Mouse (Mus musculus): Measurements from ENCODE around the gene Mdc1. TPM values are rescaled to one million over a fixed set of nuclear protein-coding genes. Genes with fewer than 3 reads are reported as not detected.
A peak's percentile ranks its signal among the peaks of the same experiment; 100 is the strongest.

The Mdc1 gene
- 12.1 and 16.1 TPM in 2 replicates for polyA plus RNA-seq (2012; rRNA removed)

GRCm38 (mm10) chr17:35841076-35841950 is at the start of gene Mdc1:
TSS of gene Mdc1 (plus strand) at chr17:35841515.
- peak within 1 kb of the TSS; percentile 60 for H3K27ac ChIP-seq (ENCODE audit: insufficient read depth, low read length)
- under 1% methylated on average over 59 of the region's 59 CpGs for WGBS
- DNase-seq = peak; percentile 99 to 100
- no peaks in the 10 kb centered on the region for H3K27me3 ChIP-seq (ENCODE audit: control insufficient read depth, insufficient read depth, low read length)
- peaks cover 3% of the 10 kb centered on the region; the same call in 1 of the 2 replicates for H3K4me1 ChIP-seq (ENCODE audit: control insufficient read depth, insufficient read depth, low read length)
- peak within 1 kb of the TSS; percentile 85 for H3K4me3 ChIP-seq (replicated peaks; ENCODE audit: insufficient read depth, low read depth, low read length)
- TF ChIP-seq POLR2A (IDR thresholded peaks at IDR 0.05; ENCODE audit: borderline replicate concordance, insufficient read depth, low read length) = peak; percentile 69; the same call in 1 of the 2 replicates
- no peak for TF ChIP-seq CTCF (IDR thresholded peaks at IDR 0.05; ENCODE audit: borderline replicate concordance, insufficient read depth, low read depth, low read length)

- Histone ChIP-seq H3K4me1 (ENCODE audit: control insufficient read depth, insufficient read depth, low read length) (no peaks in the 10 kb centered on the region), H3K4me3 (replicated peaks; ENCODE audit: insufficient read depth, low read depth, low read length) (no peak overlapping the region), H3K27ac (ENCODE audit: insufficient read depth, low read length) (no peak overlapping the region), H3K27me3 (ENCODE audit: control insufficient read depth, insufficient read depth, low read length) (no peaks in the 10 kb centered on the region)
- no peak for DNase-seq
- TF ChIP-seq CTCF (IDR thresholded peaks at IDR 0.05; ENCODE audit: borderline replicate concordance, insufficient read depth, low read depth, low read length) (no peak), POLR2A (IDR thresholded peaks at IDR 0.05; ENCODE audit: borderline replicate concordance, insufficient read depth, low read length) (no peak)
- WGBS = 92% methylated on average over 2 of the region's 2 CpGs
These were observed 48.5 kb upstream of the Mdc1 start for GRCm38 (mm10) chr17:35792837-35793236.

- 55% methylated on average over 2 of the region's 2 CpGs for WGBS
- no peaks in the 10 kb centered on the region for H3K4me1 ChIP-seq (ENCODE audit: control insufficient read depth, insufficient read depth, low read length)
- no peak overlapping the region for H3K27ac ChIP-seq (ENCODE audit: insufficient read depth, low read length)
- H3K27me3 ChIP-seq (ENCODE audit: control insufficient read depth, insufficient read depth, low read length) = no peaks in the 10 kb centered on the region
- DNase-seq = no peak
- no peak for TF ChIP-seq CTCF (IDR thresholded peaks at IDR 0.05; ENCODE audit: borderline replicate concordance, insufficient read depth, low read depth, low read length)
- no peak overlapping the region for H3K4me3 ChIP-seq (replicated peaks; ENCODE audit: insufficient read depth, low read depth, low read length)
These were observed 46.2 kb upstream of the Mdc1 start for GRCm38 (mm10) chr17:35795099-35795498.

- Histone ChIP-seq H3K27me3 (ENCODE audit: control insufficient read depth, insufficient read depth, low read length) (no peaks in the 10 kb centered on the region), H3K4me1 (ENCODE audit: control insufficient read depth, insufficient read depth, low read length) (no peaks in the 10 kb centered on the region), H3K27ac (ENCODE audit: insufficient read depth, low read length) (no peak overlapping the region), H3K4me3 (replicated peaks; ENCODE audit: insufficient read depth, low read depth, low read length) (no peak overlapping the region)
- WGBS = 81% methylated on average over 6 of the region's 6 CpGs
- no peak for DNase-seq
- TF ChIP-seq CTCF (IDR thresholded peaks at IDR 0.05; ENCODE audit: borderline replicate concordance, insufficient read depth, low read depth, low read length) (no peak), POLR2A (IDR thresholded peaks at IDR 0.05; ENCODE audit: borderline replicate concordance, insufficient read depth, low read length) (no peak)
These were observed 45.7 kb upstream of the Mdc1 start for GRCm38 (mm10) chr17:35795656-35796055.

GRCm38 (mm10) chr17:35796835-35797234 is 44.5 kb upstream of the Mdc1 start:
- H3K4me3 ChIP-seq (replicated peaks; ENCODE audit: insufficient read depth, low read depth, low read length) = no peak overlapping the region
- WGBS = 80% methylated on average over 5 of the region's 5 CpGs
- no peaks in the 10 kb centered on the region for H3K27me3 ChIP-seq (ENCODE audit: control insufficient read depth, insufficient read depth, low read length)
- no peak for DNase-seq
- no peak overlapping the region for H3K27ac ChIP-seq (ENCODE audit: insufficient read depth, low read length)
- H3K4me1 ChIP-seq (ENCODE audit: control insufficient read depth, insufficient read depth, low read length) = no peaks in the 10 kb centered on the region
- TF ChIP-seq CTCF (IDR thresholded peaks at IDR 0.05; ENCODE audit: borderline replicate concordance, insufficient read depth, low read depth, low read length) (no peak), POLR2A (IDR thresholded peaks at IDR 0.05; ENCODE audit: borderline replicate concordance, insufficient read depth, low read length) (no peak)

- 89% methylated on average over 2 of the region's 2 CpGs for WGBS
- TF ChIP-seq POLR2A (IDR thresholded peaks at IDR 0.05; ENCODE audit: borderline replicate concordance, insufficient read depth, low read length) = no peak
- no peak for TF ChIP-seq CTCF (IDR thresholded peaks at IDR 0.05; ENCODE audit: borderline replicate concordance, insufficient read depth, low read depth, low read length)
- Histone ChIP-seq H3K27me3 (ENCODE audit: control insufficient read depth, insufficient read depth, low read length) (no peaks in the 10 kb centered on the region), H3K4me1 (ENCODE audit: control insufficient read depth, insufficient read depth, low read length) (no peaks in the 10 kb centered on the region), H3K27ac (ENCODE audit: insufficient read depth, low read length) (no peak overlapping the region), H3K4me3 (replicated peaks; ENCODE audit: insufficient read depth, low read depth, low read length) (no peak overlapping the region)
- no peak for DNase-seq
These were observed 40.4 kb upstream of the Mdc1 start for GRCm38 (mm10) chr17:35800905-35801304.

- Histone ChIP-seq H3K4me1 (ENCODE audit: control insufficient read depth, insufficient read depth, low read length) (no peaks in the 10 kb centered on the region), H3K4me3 (replicated peaks; ENCODE audit: insufficient read depth, low read depth, low read length) (no peak overlapping the region), H3K27me3 (ENCODE audit: control insufficient read depth, insufficient read depth, low read length) (no peaks in the 10 kb centered on the region), H3K27ac (ENCODE audit: insufficient read depth, low read length) (no peak overlapping the region)
- WGBS = 40% methylated on average over 6 of the region's 6 CpGs
- no peak for TF ChIP-seq POLR2A (IDR thresholded peaks at IDR 0.05; ENCODE audit: borderline replicate concordance, insufficient read depth, low read length)
- TF ChIP-seq CTCF (IDR thresholded peaks at IDR 0.05; ENCODE audit: borderline replicate concordance, insufficient read depth, low read depth, low read length) = no peak
- no peak for DNase-seq
These were observed 38.3 kb upstream of the Mdc1 start for GRCm38 (mm10) chr17:35803020-35803419.

- H3K4me3 ChIP-seq (replicated peaks; ENCODE audit: insufficient read depth, low read depth, low read length) = no peak overlapping the region
- H3K4me1 ChIP-seq (ENCODE audit: control insufficient read depth, insufficient read depth, low read length) = no peaks in the 10 kb centered on the region
- no peak for DNase-seq
- TF ChIP-seq POLR2A (IDR thresholded peaks at IDR 0.05; ENCODE audit: borderline replicate concordance, insufficient read depth, low read length) = no peak
- TF ChIP-seq CTCF (IDR thresholded peaks at IDR 0.05; ENCODE audit: borderline replicate concordance, insufficient read depth, low read depth, low read length) = no peak
- 90% methylated on average over 4 of the region's 4 CpGs for WGBS
- H3K27ac ChIP-seq (ENCODE audit: insufficient read depth, low read length) = no peak overlapping the region
- H3K27me3 ChIP-seq (ENCODE audit: control insufficient read depth, insufficient read depth, low read length) = no peaks in the 10 kb centered on the region
These were observed 37.4 kb upstream of the Mdc1 start for GRCm38 (mm10) chr17:35803858-35804399.

Measured in cerebellum, adult 2 months (tissue).